Mouse (Mus musculus) myocyte (in vitro differentiated cells): ENCODE results near the gene Slc25a22. TPM values are rescaled to one million over a fixed set of nuclear protein-coding genes. Genes with fewer than 3 reads are reported as not detected.

Experiments
- H3K27me3 ChIP-seq: one replicate; pipeline ENCODE4 v1.6.1; 2011; ENCODE audit not compliant: control insufficient read depth, insufficient read depth, insufficient read length
- H3K36me3 ChIP-seq: one replicate; pipeline ENCODE4 v1.6.1; 2011; ENCODE audit not compliant: control insufficient read depth, insufficient read depth
- H3K4me2 ChIP-seq: one replicate; pipeline ENCODE4 v1.6.1; 2011; ENCODE audit warnings: low read depth, control low read depth
- H3K4me3 ChIP-seq: one replicate; pipeline ENCODE4 v1.5.1; 2011; ENCODE audit warnings: mild to moderate bottlenecking, control low read depth, moderate library complexity
- H3K79me2 ChIP-seq: one replicate; pipeline ENCODE4 v1.6.1; 2011; ENCODE audit not compliant: control insufficient read depth, insufficient read depth
- H3ac ChIP-seq: one replicate; pipeline ENCODE4 v1.6.1; 2011; ENCODE audit not compliant: control insufficient read depth, insufficient read length
- CEBPB ChIP-seq: IDR thresholded peaks from 2 replicates; pipeline ENCODE4 v1.6.1; 2011; ENCODE audit warnings: mild to moderate bottlenecking, moderate library complexity; ENCODE audit not compliant: poor library complexity, insufficient read depth, severe bottlenecking
- E2F4 ChIP-seq: IDR thresholded peaks from one replicate; pipeline ENCODE4 v1.6.1; 2011; ENCODE audit warnings: mild to moderate bottlenecking, control low read depth, moderate library complexity; ENCODE audit not compliant: insufficient read depth
- MAX ChIP-seq: IDR thresholded peaks from one replicate; pipeline ENCODE4 v1.6.1; 2011; ENCODE audit warnings: low read depth, mild to moderate bottlenecking, control low read depth
- MYOD1 ChIP-seq, 3 experiments: IDR thresholded peaks; one replicate each; pipeline ENCODE4 v1.6.1; 2011; ENCODE audit warnings: control low read depth in 2 of 3, low read depth in 2 of 3, mild to moderate bottlenecking in 2 of 3, moderate library complexity in 1 of 3; ENCODE audit not compliant: insufficient read length in 2 of 3, control insufficient read depth in 1 of 3
- MYOG ChIP-seq, 3 experiments: IDR thresholded peaks; one replicate each; pipeline ENCODE4 v1.6.1; 2011; ENCODE audit warnings: control low read depth in 2 of 3, low read depth in 2 of 3, mild to moderate bottlenecking in 2 of 3; ENCODE audit not compliant: insufficient read length in 2 of 3, control insufficient read depth in 1 of 3, insufficient read depth in 1 of 3
- POLR2A ChIP-seq: IDR thresholded peaks from one replicate; pipeline ENCODE4 v1.6.1; 2011; ENCODE audit warnings: low read depth, mild to moderate bottlenecking, control low read depth, moderate library complexity; ENCODE audit not compliant: insufficient read length
- POLR2AphosphoS2 ChIP-seq: IDR thresholded peaks from one replicate; pipeline ENCODE4 v1.6.1; 2011; ENCODE audit warnings: low read depth, control low read depth; ENCODE audit not compliant: insufficient read length
- REST ChIP-seq: IDR thresholded peaks from one replicate; pipeline ENCODE4 v1.6.1; 2011; ENCODE audit warnings: mild to moderate bottlenecking, control low read depth, moderate library complexity; ENCODE audit not compliant: insufficient read depth, insufficient read length
- SRF ChIP-seq: IDR thresholded peaks from one replicate; pipeline ENCODE4 v1.6.1; 2011; ENCODE audit warnings: low read depth; ENCODE audit not compliant: control insufficient read depth, insufficient read length
- TCF12 ChIP-seq: IDR thresholded peaks from one replicate; pipeline ENCODE4 v1.6.1; 2011; ENCODE audit warnings: mild to moderate bottlenecking, control low read depth; ENCODE audit not compliant: poor library complexity, insufficient read depth, severe bottlenecking
- TCF3 ChIP-seq: IDR thresholded peaks from one replicate; pipeline ENCODE4 v1.6.1; 2011; ENCODE audit warnings: low read depth, control low read depth; ENCODE audit not compliant: insufficient read length
- USF1 ChIP-seq: IDR thresholded peaks from one replicate; pipeline ENCODE4 v1.6.1; 2011; ENCODE audit warnings: low read depth, mild to moderate bottlenecking, control low read depth, moderate library complexity
- polyA plus RNA-seq: library from polyadenylated mRNA; unstranded; fragments of >200 nt; fragmentation: generic; extraction: Trizol; gene quantifications from one replicate; pipeline ENCODE4 v1.2.1, GENCODE M21; 2012; ENCODE audit warnings: missing spikeins

Slc25a22 gene
- polyA plus RNA-seq, 1 experiment = 8.8 TPM

- H3K4me3 ChIP-seq = no peak overlapping the region
- H3ac ChIP-seq = no peak overlapping the region
- no peak overlapping the region for H3K4me2 ChIP-seq
- H3K36me3 ChIP-seq = peaks cover 4% of the 10 kb centered on the region
- TF ChIP-seq MYOD1 (IDR thresholded peaks at IDR 0.05; ENCODE audit: control insufficient read depth in 1 of 3, insufficient read length in 2 of 3, low read depth in 2 of 3) = no peak
- TF ChIP-seq E2F4 = no peak
- TF ChIP-seq POLR2A = no peak
- no peak for TF ChIP-seq POLR2AphosphoS2
- TF ChIP-seq TCF3 = no peak
- no peak for TF ChIP-seq REST
- TF ChIP-seq MAX = no peak
- no peak for TF ChIP-seq SRF
- TF ChIP-seq CEBPB = no peak
- no peak for TF ChIP-seq MYOG (IDR thresholded peaks at IDR 0.05; ENCODE audit: control insufficient read depth in 1 of 3, insufficient read depth in 1 of 3, insufficient read length in 2 of 3, low read depth in 2 of 3)
- TF ChIP-seq TCF12 = no peak
- TF ChIP-seq USF1 = no peak
- no peaks in the 10 kb centered on the region for H3K27me3 ChIP-seq
- H3K79me2 ChIP-seq = peaks cover 23% of the 10 kb centered on the region
Measured at GRCm38 (mm10) chr7:141484186-141485120, 46.8 kb upstream of the Slc25a22 start.

- Histone ChIP-seq H3K79me2 (peaks cover 32% of the 10 kb centered on the region), H3K36me3 (peaks cover 4% of the 10 kb centered on the region), H3K27me3 (no peaks in the 10 kb centered on the region), H3K4me2 (no peak overlapping the region), H3K4me3 (no peak overlapping the region), H3ac (no peak overlapping the region)
- TF ChIP-seq SRF = no peak
- no peak for TF ChIP-seq E2F4
- TF ChIP-seq MYOG (IDR thresholded peaks at IDR 0.05; ENCODE audit: control insufficient read depth in 1 of 3, insufficient read depth in 1 of 3, insufficient read length in 2 of 3, low read depth in 2 of 3) = no peak
- no peak for TF ChIP-seq MAX
- TF ChIP-seq POLR2AphosphoS2 = no peak
- TF ChIP-seq REST = no peak
- TF ChIP-seq CEBPB = no peak
- no peak for TF ChIP-seq TCF12
- TF ChIP-seq POLR2A = no peak
- TF ChIP-seq MYOD1 (IDR thresholded peaks at IDR 0.05; ENCODE audit: control insufficient read depth in 1 of 3, insufficient read length in 2 of 3, low read depth in 2 of 3) = no peak
- no peak for TF ChIP-seq TCF3
- no peak for TF ChIP-seq USF1
Measured at GRCm38 (mm10) chr7:141483114-141483653, 45.5 kb upstream of the Slc25a22 start.

- no peaks in the 10 kb centered on the region for H3K27me3 ChIP-seq
- H3ac ChIP-seq = no peak overlapping the region
- no peak overlapping the region for H3K4me3 ChIP-seq
- H3K4me2 ChIP-seq = no peak overlapping the region
- TF ChIP-seq TCF12 = no peak
- TF ChIP-seq SRF = no peak
- TF ChIP-seq TCF3 = no peak
- TF ChIP-seq MYOD1 (IDR thresholded peaks at IDR 0.05; ENCODE audit: control insufficient read depth in 1 of 3, insufficient read length in 2 of 3, low read depth in 2 of 3) = no peak
- TF ChIP-seq CEBPB = no peak
- TF ChIP-seq E2F4 = no peak
- H3K79me2 ChIP-seq = peaks cover 38% of the 10 kb centered on the region
- peaks cover 4% of the 10 kb centered on the region for H3K36me3 ChIP-seq
Measured at GRCm38 (mm10) chr7:141482531-141483024, 44.9 kb upstream of the Slc25a22 start.

GRCm38 (mm10) chr7:141481498-141482401 lies 44.1 kb upstream of the Slc25a22 start:
- Histone ChIP-seq H3ac (no peak overlapping the region), H3K36me3 (peaks cover 4% of the 10 kb centered on the region), H3K27me3 (no peaks in the 10 kb centered on the region), H3K4me2 (no peak overlapping the region), H3K4me3 (no peak overlapping the region), H3K79me2 (peaks cover 44% of the 10 kb centered on the region)
- no peak for TF ChIP-seq TCF12
- TF ChIP-seq USF1 = no peak
- no peak for TF ChIP-seq E2F4
- TF ChIP-seq MYOG (IDR thresholded peaks at IDR 0.05; ENCODE audit: control insufficient read depth in 1 of 3, insufficient read depth in 1 of 3, insufficient read length in 2 of 3, low read depth in 2 of 3) = no peak
- TF ChIP-seq POLR2AphosphoS2 = no peak
- no peak for TF ChIP-seq SRF
- TF ChIP-seq REST = no peak
- TF ChIP-seq MAX = no peak
- TF ChIP-seq TCF3 = no peak
- no peak for TF ChIP-seq CEBPB
- TF ChIP-seq MYOD1 (IDR thresholded peaks at IDR 0.05; ENCODE audit: control insufficient read depth in 1 of 3, insufficient read length in 2 of 3, low read depth in 2 of 3) = no peak
- no peak for TF ChIP-seq POLR2A
